Mouse (Mus musculus) intestine, embryonic 15.5 days (tissue): ENCODE results near the gene Kcnab1. TPM values are rescaled to one million over a fixed set of nuclear protein-coding genes. Genes with fewer than 3 reads are reported as not detected.

Experiments used
- ATAC-seq: fragments of 200-750 bp; cut with Nextera tagmentation; 2 replicates; pipeline ENCODE4 v1.8.0; 2017; ENCODE audit warnings: moderate TSS enrichment, moderate library complexity
- H3K27ac ChIP-seq: fragments of 300-500 bp; sonication (generic); 2 replicates; pipeline ENCODE4 v1.5.1; 2015; ENCODE audit warnings: mild to moderate bottlenecking, inconsistent platforms
- H3K27me3 ChIP-seq: fragments of 300-500 bp; sonication (generic); replicated peaks from 2 replicates; pipeline ENCODE4 v1.6.1; 2015; ENCODE audit warnings: inconsistent platforms
- H3K36me3 ChIP-seq: fragments of 300-500 bp; sonication (generic); 2 replicates; pipeline ENCODE4 v1.6.1; 2015; ENCODE audit warnings: inconsistent platforms
- H3K4me1 ChIP-seq: fragments of 300-500 bp; sonication (generic); replicated peaks from 2 replicates; pipeline ENCODE4 v1.6.1; 2015; ENCODE audit warnings: inconsistent platforms
- H3K4me2 ChIP-seq: fragments of 300-500 bp; sonication (generic); replicated peaks from 2 replicates; pipeline ENCODE4 v1.6.1; 2015; ENCODE audit warnings: mild to moderate bottlenecking, inconsistent platforms
- H3K4me3 ChIP-seq: fragments of 300-500 bp; sonication (generic); replicated peaks from 2 replicates; pipeline ENCODE4 v1.5.1; 2015; ENCODE audit warnings: inconsistent platforms
- H3K9ac ChIP-seq: fragments of 300-500 bp; sonication (generic); 2 replicates; pipeline ENCODE4 v1.6.1; 2015; ENCODE audit warnings: inconsistent platforms
- H3K9me3 ChIP-seq: fragments of 300-500 bp; sonication (generic); 2 replicates; pipeline ENCODE4 v1.6.1; 2016; ENCODE audit warnings: inconsistent platforms
- WGBS: fragments of 180-500 bp; shearing (Covaris S2); methylation state at CpG from one replicate; pipeline ENCODE4 v1.1.7; 2015; 5-methylcytosine and 5-hydroxymethylcytosine counted together
- polyA plus RNA-seq: library from polyadenylated mRNA; unstranded; fragments of >200 nt; fragmentation: Nextera tagmentation; extraction: Ambion mirVana; gene quantifications from 2 replicates; pipeline ENCODE4 v1.2.1, GENCODE M21; 2015

The Kcnab1 gene
- polyA plus RNA-seq, 1 experiment from 2014 or later = 5.5 TPM

- 58% methylated on average over 3 of the region's 3 CpGs for WGBS
- Histone ChIP-seq H3K9ac (no peak overlapping the region), H3K27ac (no peak overlapping the region), H3K9me3 (no peaks in the 10 kb centered on the region), H3K4me2 (no peak overlapping the region), H3K4me3 (no peak overlapping the region), H3K4me1 (no peaks in the 10 kb centered on the region), H3K36me3 (no peaks in the 10 kb centered on the region), H3K27me3 (no peaks in the 10 kb centered on the region)
- no peak for ATAC-seq
Observed at GRCm38 (mm10) chr3:65325254-65325653, 216.1 kb downstream of the Kcnab1 start.

GRCm38 (mm10) chr3:65328814-65329213 is 219.6 kb downstream of the Kcnab1 start:
- Histone ChIP-seq H3K9ac (no peak overlapping the region), H3K4me1 (no peaks in the 10 kb centered on the region), H3K27me3 (no peaks in the 10 kb centered on the region), H3K4me2 (no peak overlapping the region), H3K4me3 (no peak overlapping the region), H3K36me3 (no peaks in the 10 kb centered on the region), H3K27ac (no peak overlapping the region), H3K9me3 (no peaks in the 10 kb centered on the region)
- no peak for ATAC-seq
- 88% methylated on average over 4 of the region's 4 CpGs for WGBS

- H3K9me3 ChIP-seq = no peaks in the 10 kb centered on the region
- 52% methylated on average over 10 of the region's 10 CpGs for WGBS
Observed at GRCm38 (mm10) chr3:65337835-65338464, 228.8 kb downstream of the Kcnab1 start.

GRCm38 (mm10) chr3:65340173-65340951 is 231.2 kb downstream of the Kcnab1 start:
- Histone ChIP-seq H3K4me1 (0 out of 2 replicates have a peak, but pooled peaks cover 4% of the 10 kb centered on the region), H3K9me3 (no peaks in the 10 kb centered on the region), H3K27ac (no peak overlapping the region), H3K4me3 (no peak overlapping the region), H3K36me3 (no peaks in the 10 kb centered on the region), H3K9ac (no peak overlapping the region), H3K4me2 (no peak overlapping the region), H3K27me3 (no peaks in the 10 kb centered on the region)
- WGBS = 74% methylated on average over 5 of the region's 5 CpGs
- no peak for ATAC-seq

More at GRCm38 (mm10) chr3:65337835-65338464, 228.8 kb downstream of the Kcnab1 start:
- no peaks in the 10 kb centered on the region for H3K27me3 ChIP-seq
- peak; percentile 51; the same call in 1 of the 2 replicates for ATAC-seq
- H3K4me2 ChIP-seq = no peak overlapping the region
- no peak overlapping the region for H3K27ac ChIP-seq
- no peak overlapping the region for H3K4me3 ChIP-seq
- H3K4me1 ChIP-seq = 0 out of 2 replicates have a peak, but pooled peaks cover 4% of the 10 kb centered on the region
- no peak overlapping the region for H3K9ac ChIP-seq
- H3K36me3 ChIP-seq = no peaks in the 10 kb centered on the region

GRCm38 (mm10) chr3:65346176-65346575 is 237.0 kb downstream of the Kcnab1 start:
- Histone ChIP-seq H3K9ac (no peak overlapping the region), H3K27ac (no peak overlapping the region), H3K27me3 (no peaks in the 10 kb centered on the region), H3K4me3 (no peak overlapping the region), H3K36me3 (no peaks in the 10 kb centered on the region), H3K4me2 (no peak overlapping the region), H3K9me3 (no peaks in the 10 kb centered on the region), H3K4me1 (no peaks in the 10 kb centered on the region)
- 68% methylated on average over 1 of the region's 1 CpGs for WGBS
- no peak for ATAC-seq

GRCm38 (mm10) chr3:65352278-65353127 is 243.3 kb downstream of the Kcnab1 start:
- ATAC-seq = peak; percentile 80

GRCm38 (mm10) chr3:65353263-65354037 is 244.3 kb downstream of the Kcnab1 start:
- H3K4me2 ChIP-seq = no peak overlapping the region
- no peaks in the 10 kb centered on the region for H3K4me1 ChIP-seq
- no peak overlapping the region for H3K9ac ChIP-seq
- 68% methylated on average over 10 of the region's 10 CpGs for WGBS
- ATAC-seq = no peak
- H3K9me3 ChIP-seq = no peaks in the 10 kb centered on the region
- no peak overlapping the region for H3K4me3 ChIP-seq
- no peaks in the 10 kb centered on the region for H3K36me3 ChIP-seq
- no peaks in the 10 kb centered on the region for H3K27me3 ChIP-seq
- H3K27ac ChIP-seq = no peak overlapping the region

More at GRCm38 (mm10) chr3:65352278-65353127, 243.3 kb downstream of the Kcnab1 start:
- Histone ChIP-seq H3K9me3 (no peaks in the 10 kb centered on the region), H3K36me3 (no peaks in the 10 kb centered on the region), H3K4me3 (no peak overlapping the region), H3K4me1 (no peaks in the 10 kb centered on the region), H3K9ac (no peak overlapping the region), H3K4me2 (no peak overlapping the region), H3K27ac (no peak overlapping the region), H3K27me3 (no peaks in the 10 kb centered on the region)
- 41% methylated on average over 4 of the region's 4 CpGs for WGBS

GRCm38 (mm10) chr3:65355479-65355878 is 246.3 kb downstream of the Kcnab1 start:
- no peak overlapping the region for H3K4me2 ChIP-seq
- H3K4me3 ChIP-seq = no peak overlapping the region
- H3K36me3 ChIP-seq = no peaks in the 10 kb centered on the region
- H3K27ac ChIP-seq = no peak overlapping the region
- H3K4me1 ChIP-seq = no peaks in the 10 kb centered on the region
- H3K27me3 ChIP-seq = no peaks in the 10 kb centered on the region
- H3K9ac ChIP-seq = no peak overlapping the region
- 33% methylated on average over 6 of the region's 6 CpGs for WGBS
- no peaks in the 10 kb centered on the region for H3K9me3 ChIP-seq
- ATAC-seq = no peak

- 81% methylated on average over 2 of the region's 2 CpGs for WGBS
- no peak overlapping the region for H3K27ac ChIP-seq
- no peaks in the 10 kb centered on the region for H3K4me1 ChIP-seq
- H3K9me3 ChIP-seq = no peaks in the 10 kb centered on the region
- H3K4me2 ChIP-seq = no peak overlapping the region
- H3K9ac ChIP-seq = no peak overlapping the region
- ATAC-seq = no peak
- H3K27me3 ChIP-seq = no peaks in the 10 kb centered on the region
- no peaks in the 10 kb centered on the region for H3K36me3 ChIP-seq
- H3K4me3 ChIP-seq = no peak overlapping the region
Observed at GRCm38 (mm10) chr3:65358275-65358674, 249.1 kb downstream of the Kcnab1 start.

GRCm38 (mm10) chr3:65358841-65359240 is 249.7 kb downstream of the Kcnab1 start:
- no peak overlapping the region for H3K4me2 ChIP-seq
- no peak for ATAC-seq

GRCm38 (mm10) chr3:65360163-65360969 is 251.2 kb downstream of the Kcnab1 start:
- ATAC-seq = peak; percentile 47; the same call in 1 of the 2 replicates
- no peak overlapping the region for H3K4me2 ChIP-seq
- H3K27me3 ChIP-seq = no peaks in the 10 kb centered on the region
- H3K4me3 ChIP-seq = no peak overlapping the region
- H3K27ac ChIP-seq = no peak overlapping the region
- no peaks in the 10 kb centered on the region for H3K4me1 ChIP-seq
- no peak overlapping the region for H3K9ac ChIP-seq
- 34% methylated on average over 8 of the region's 8 CpGs for WGBS
- H3K36me3 ChIP-seq = no peaks in the 10 kb centered on the region
- H3K9me3 ChIP-seq = no peaks in the 10 kb centered on the region

More at GRCm38 (mm10) chr3:65358841-65359240, 249.7 kb downstream of the Kcnab1 start:
- no peak overlapping the region for H3K9ac ChIP-seq
- no peaks in the 10 kb centered on the region for H3K9me3 ChIP-seq
- H3K4me3 ChIP-seq = no peak overlapping the region
- no peak overlapping the region for H3K27ac ChIP-seq
- no peaks in the 10 kb centered on the region for H3K36me3 ChIP-seq
- no peaks in the 10 kb centered on the region for H3K27me3 ChIP-seq
- 76% methylated on average over 2 of the region's 2 CpGs for WGBS
- no peaks in the 10 kb centered on the region for H3K4me1 ChIP-seq
